Mouse (Mus musculus) thymus, adult 2 months (tissue): ENCODE measurements around the gene Smcr8.

ENCODE experiments used
- CTCF ChIP-seq: fragments of 200-500 bp; IDR thresholded peaks from 2 replicates; pipeline ENCODE4 v1.5.1; 2012; ENCODE audit warnings: mild to moderate bottlenecking, control low read depth, low read length, moderate library complexity, borderline replicate concordance; ENCODE audit not compliant: control insufficient read depth, poor library complexity, insufficient read depth; ENCODE audit errors: extremely low read depth
- POLR2A ChIP-seq: fragments of 200-500 bp; IDR thresholded peaks from 2 replicates; pipeline ENCODE4 v1.6.1; 2012; ENCODE audit warnings: mild to moderate bottlenecking, low read length, control low read depth, moderate library complexity; ENCODE audit not compliant: control insufficient read depth, poor library complexity, insufficient read depth; ENCODE audit errors: extremely low read depth

DNA sequence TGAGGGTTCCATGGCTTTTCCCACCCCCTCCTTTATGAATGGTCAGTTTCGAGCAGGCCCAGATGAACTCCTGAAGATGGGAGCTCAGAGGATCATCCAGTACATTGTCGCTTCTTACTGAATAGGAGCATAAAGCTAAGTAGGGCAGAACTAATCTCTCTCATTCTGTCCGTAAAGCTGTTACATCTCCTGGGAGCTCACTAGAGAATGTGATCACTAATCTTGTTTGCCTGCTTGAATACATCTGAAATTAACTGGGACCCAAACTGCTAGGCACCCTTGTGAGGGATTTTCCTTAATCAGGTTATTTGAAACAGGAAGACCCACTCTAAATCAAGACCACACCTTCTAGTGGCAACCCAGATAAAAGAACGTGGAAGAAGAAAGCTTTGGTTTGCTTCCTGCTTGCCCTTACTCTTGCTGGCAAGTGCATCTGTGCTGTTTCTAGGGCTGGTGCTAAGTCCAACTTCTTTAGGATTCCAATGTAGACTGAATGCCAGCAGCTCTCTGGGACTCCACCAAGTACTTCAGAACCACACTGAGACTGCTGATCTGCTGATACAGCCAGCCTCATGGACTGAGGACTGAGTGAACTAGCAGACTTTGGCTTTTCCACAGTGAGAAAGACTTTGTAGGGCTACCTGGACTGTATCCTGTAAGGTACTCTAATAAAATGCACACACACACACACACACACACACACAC is 50.1 kb downstream of the Smcr8 start:
- TF ChIP-seq POLR2A (no peak), CTCF (no peak)
